Mouse (Mus musculus) midbrain, embryonic 16.5 days (tissue): ENCODE measurements around the gene Tox4. TPM values are rescaled to one million over a fixed set of nuclear protein-coding genes. Genes with fewer than 3 reads are reported as not detected.
A peak's percentile ranks its signal among the peaks of the same experiment; 100 is the strongest.
"Not testable (repeated sequence)": the region's sequence is repeated elsewhere in the genome, so short reads cannot be mapped to it uniquely, and the experiment has no call there.

ENCODE experiments used
- ATAC-seq: fragments of 200-750 bp; cut with Nextera tagmentation; 2 replicates; pipeline ENCODE4 v1.8.0; 2017; ENCODE audit warnings: moderate TSS enrichment
- H3K27ac ChIP-seq: fragments of 300-500 bp; sonication (generic); 2 replicates; pipeline ENCODE4 v1.5.1; 2014; ENCODE audit warnings: mild to moderate bottlenecking, low read length, mixed read lengths
- H3K27me3 ChIP-seq: fragments of 300-500 bp; sonication (generic); 2 replicates; pipeline ENCODE4 v1.6.1; 2014; ENCODE audit warnings: low read depth, low read length, mixed read lengths; ENCODE audit not compliant: control insufficient read depth, insufficient read depth
- H3K36me3 ChIP-seq: fragments of 300-500 bp; sonication (generic); 2 replicates; pipeline ENCODE4 v1.6.1; 2014; ENCODE audit warnings: mild to moderate bottlenecking, low read length, moderate library complexity, mixed read lengths; ENCODE audit not compliant: control insufficient read depth, insufficient read depth
- H3K4me1 ChIP-seq: fragments of 300-500 bp; sonication (generic); 2 replicates; pipeline ENCODE4 v1.6.1; 2014; ENCODE audit warnings: mild to moderate bottlenecking, low read length, mixed read lengths; ENCODE audit not compliant: control insufficient read depth, insufficient read depth
- H3K4me2 ChIP-seq: fragments of 300-500 bp; sonication (generic); 2 replicates; pipeline ENCODE4 v1.6.1; 2014; ENCODE audit warnings: mild to moderate bottlenecking, low read length, mixed read lengths
- H3K4me3 ChIP-seq: fragments of 300-500 bp; sonication (generic); 2 replicates; pipeline ENCODE4 v1.5.1; 2014; ENCODE audit warnings: low read depth, mild to moderate bottlenecking, low read length, moderate library complexity, mixed read lengths
- H3K9ac ChIP-seq: fragments of 300-500 bp; sonication (generic); 2 replicates; pipeline ENCODE4 v1.6.1; 2014; ENCODE audit warnings: low read depth, low read length, mixed read lengths
- H3K9me3 ChIP-seq: fragments of 300-500 bp; sonication (generic); replicated peaks from 2 replicates; pipeline ENCODE4 v1.6.1; 2014; ENCODE audit warnings: mild to moderate bottlenecking, low read length, mixed read lengths; ENCODE audit not compliant: control insufficient read depth, poor library complexity, severe bottlenecking
- WGBS: fragments of 180-500 bp; shearing (Covaris S2); extraction: QIAGEN DNeasy Blood & Tissue Kit; methylation state at CpG from one replicate; pipeline ENCODE4 v1.1.7; 2014; 5-methylcytosine and 5-hydroxymethylcytosine counted together
- polyA plus RNA-seq: library from polyadenylated mRNA; unstranded; fragments of >200 nt; fragmentation: Nextera tagmentation; extraction: Ambion mirVana; gene quantifications from 2 replicates; pipeline ENCODE4 v1.2.1, GENCODE M21; 2015

The Tox4 gene
- polyA plus RNA-seq, 1 experiment from 2014 or later = 51.8 TPM

- H3K4me2 ChIP-seq = peak within 1 kb of the TSS; percentile 81
- H3K4me1 ChIP-seq = peaks cover 21% of the 10 kb centered on the region
- under 1% methylated on average over 53 of the region's 54 CpGs for WGBS
- H3K9me3 ChIP-seq = no peaks in the 10 kb centered on the region
- peak within 1 kb of the TSS; percentile 94 for H3K4me3 ChIP-seq
- H3K27ac ChIP-seq = peak within 1 kb of the TSS; percentile 94
- peak; percentile 100 for ATAC-seq
- no peaks in the 10 kb centered on the region for H3K27me3 ChIP-seq
- H3K9ac ChIP-seq = peak within 1 kb of the TSS; percentile 92
- peaks cover 8% of the 10 kb centered on the region; the same call in 1 of the 2 replicates for H3K36me3 ChIP-seq
These were observed 21.3 kb upstream of the Tox4 start, which contains the start of gene Chd8 for GRCm38 (mm10) chr14:52257484-52258213. Gene Chd8 (minus strand): TSS chr14:52257780.

GRCm38 (mm10) chr14:52272781-52273180 lies 6.2 kb upstream of the Tox4 start:
- H3K9ac ChIP-seq = no peak overlapping the region
- H3K36me3 ChIP-seq = peaks cover 14% of the 10 kb centered on the region
- ATAC-seq = no peak
- H3K4me3 ChIP-seq = no peak overlapping the region
- WGBS = 79% methylated on average over 3 of the region's 3 CpGs
- H3K27me3 ChIP-seq = no peaks in the 10 kb centered on the region
- no peak overlapping the region for H3K27ac ChIP-seq
- H3K9me3 ChIP-seq = no peaks in the 10 kb centered on the region
- no peaks in the 10 kb centered on the region for H3K4me1 ChIP-seq
- H3K4me2 ChIP-seq = no peak overlapping the region

- Histone ChIP-seq H3K27ac (no peak overlapping the region), H3K4me1 (peaks cover 13% of the 10 kb centered on the region), H3K9ac (no peak overlapping the region), H3K36me3 (peaks cover 7% of the 10 kb centered on the region), H3K27me3 (no peaks in the 10 kb centered on the region), H3K4me3 (no peak overlapping the region), H3K9me3 (no peaks in the 10 kb centered on the region), H3K4me2 (no peak overlapping the region)
- WGBS = 94% methylated on average over 4 of the region's 4 CpGs
- ATAC-seq = no peak
These were observed 1.7 kb upstream of the Tox4 start for GRCm38 (mm10) chr14:52277210-52277609.

- Histone ChIP-seq H3K4me2 (peak overlapping the region; percentile 72), H3K27me3 (no peaks in the 10 kb centered on the region), H3K27ac (peak overlapping the region; percentile 85), H3K36me3 (no peaks in the 10 kb centered on the region; the same call in none of the 2 replicates), H3K9ac (peak overlapping the region; percentile 85), H3K4me3 (peak overlapping the region; percentile 83), H3K9me3 (no peaks in the 10 kb centered on the region), H3K4me1 (peaks cover 13% of the 10 kb centered on the region)
- 1% methylated on average over 20 of the region's 21 CpGs for WGBS
- ATAC-seq = no peak
These were observed 788 bp downstream of the Tox4 start for GRCm38 (mm10) chr14:52279747-52280120.

GRCm38 (mm10) chr14:52283629-52284028 lies 4.7 kb downstream of the Tox4 start:
- ATAC-seq = no peak
- Histone ChIP-seq H3K4me1 (peaks cover 8% of the 10 kb centered on the region), H3K27me3 (no peaks in the 10 kb centered on the region), H3K36me3 (peaks cover 18% of the 10 kb centered on the region), H3K4me2 (no peak overlapping the region), H3K9me3 (no peaks in the 10 kb centered on the region), H3K4me3 (no peak overlapping the region), H3K9ac (no peak overlapping the region), H3K27ac (no peak overlapping the region)
- 97% methylated on average over 5 of the region's 5 CpGs for WGBS

DNA sequence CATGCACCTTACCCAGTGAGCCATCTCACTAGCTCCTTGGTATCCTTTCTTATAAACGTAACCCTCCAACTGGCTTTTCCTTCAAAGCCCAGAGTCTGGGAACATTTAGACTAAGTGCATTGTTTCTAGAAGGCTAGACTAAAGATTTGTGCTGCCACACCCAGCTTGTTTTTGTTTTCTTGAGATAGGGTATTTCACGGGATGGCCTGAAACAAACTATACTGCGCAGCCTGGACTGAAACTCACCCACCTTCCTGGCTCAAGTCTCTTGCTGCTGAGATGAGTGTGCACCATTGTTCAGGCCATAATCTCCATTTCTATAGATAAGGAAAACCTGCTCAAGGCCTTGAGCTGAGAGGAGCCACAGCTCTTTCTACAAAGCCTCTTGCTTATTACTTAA lies 5.2 kb downstream of the Tox4 start:
- Histone ChIP-seq H3K9ac (no peak overlapping the region), H3K4me2 (no peak overlapping the region), H3K4me1 (peaks cover 8% of the 10 kb centered on the region), H3K27ac (no peak overlapping the region), H3K9me3 (no peaks in the 10 kb centered on the region), H3K4me3 (no peak overlapping the region), H3K36me3 (peaks cover 20% of the 10 kb centered on the region), H3K27me3 (no peaks in the 10 kb centered on the region)
- WGBS = 89% methylated on average over 3 of the region's 3 CpGs
- no peak for ATAC-seq

GRCm38 (mm10) chr14:52295558-52296264 lies 16.8 kb downstream of the Tox4 start:
- Histone ChIP-seq H3K4me2 (no peak overlapping the region), H3K4me1 (no peaks in the 10 kb centered on the region), H3K27ac (no peak overlapping the region), H3K4me3 (no peak overlapping the region), H3K27me3 (no peaks in the 10 kb centered on the region), H3K9ac (no peak overlapping the region), H3K36me3 (peaks cover 52% of the 10 kb centered on the region), H3K9me3 (no peaks in the 10 kb centered on the region)
- WGBS = 61% methylated on average over 6 of the region's 6 CpGs
- ATAC-seq = peak; percentile 69

GRCm38 (mm10) chr14:52303517-52303916 lies 24.6 kb downstream of the Tox4 start:
- H3K4me2 ChIP-seq = peak overlapping the region; percentile 83
- not testable (repeated sequence) for ATAC-seq

More at GRCm38 (mm10) chr14:52303517-52303916, 24.6 kb downstream of the Tox4 start:
- H3K9ac ChIP-seq, H3K27me3 ChIP-seq, H3K4me1 ChIP-seq, H3K4me3 ChIP-seq, H3K27ac ChIP-seq, H3K9me3 ChIP-seq: not testable (repeated sequence)
- WGBS = 97% methylated on average over 3 of the region's 3 CpGs
- H3K36me3 ChIP-seq = peaks cover 11% of the 10 kb centered on the region
